Mouse (Mus musculus) lung, postnatal 0 days (tissue): Measurements from ENCODE around the gene Dnah12. TPM values are rescaled to one million over a fixed set of nuclear protein-coding genes. Genes with fewer than 3 reads are reported as not detected.
A peak's percentile ranks its signal among the peaks of the same experiment; 100 is the strongest.
"Not testable (repeated sequence)": the region's sequence is repeated elsewhere in the genome, so short reads cannot be mapped to it uniquely, and the experiment has no call there.

Experiments used
- ATAC-seq: fragments of 200-750 bp; cut with Nextera tagmentation; 2 replicates; pipeline ENCODE4 v1.8.0; 2017; ENCODE audit warnings: moderate library complexity
- DNase-seq: peaks from one replicate; pipeline ENCODE4 v3.0.0-alpha.2; 2016; ENCODE audit warnings: low spot score
- H3K27ac ChIP-seq: fragments of 300-500 bp; sonication (generic); 2 replicates; pipeline ENCODE4 v1.5.1; 2014; ENCODE audit warnings: antibody characterized with exemption, mild to moderate bottlenecking, low read length, mixed read lengths
- H3K27me3 ChIP-seq: fragments of 300-500 bp; sonication (generic); replicated peaks from 2 replicates; pipeline ENCODE4 v1.6.1; 2014; ENCODE audit warnings: low read length, mixed read lengths; ENCODE audit not compliant: insufficient read depth
- H3K36me3 ChIP-seq: fragments of 300-500 bp; sonication (generic); 2 replicates; pipeline ENCODE4 v1.6.1; 2014; ENCODE audit warnings: low read length, mixed read lengths; ENCODE audit not compliant: insufficient read depth
- H3K4me1 ChIP-seq: fragments of 300-500 bp; sonication (generic); 2 replicates; pipeline ENCODE4 v1.6.1; 2014; ENCODE audit warnings: antibody characterized with exemption, low read depth, low read length, mixed read lengths; ENCODE audit not compliant: insufficient read depth
- H3K4me2 ChIP-seq: fragments of 300-500 bp; sonication (generic); replicated peaks from 2 replicates; pipeline ENCODE4 v1.6.1; 2014; ENCODE audit warnings: low read depth, mild to moderate bottlenecking, low read length, moderate library complexity, mixed read lengths
- H3K4me3 ChIP-seq: fragments of 300-500 bp; sonication (generic); 2 replicates; pipeline ENCODE4 v1.5.1; 2014; ENCODE audit warnings: low read depth, low read length
- H3K9ac ChIP-seq: fragments of 300-500 bp; sonication (generic); replicated peaks from 2 replicates; pipeline ENCODE4 v1.6.1; 2014; ENCODE audit warnings: low read depth, mild to moderate bottlenecking
- H3K9me3 ChIP-seq: fragments of 300-500 bp; sonication (generic); 2 replicates; pipeline ENCODE4 v1.6.1; 2016; ENCODE audit warnings: low read length, mixed read lengths
- CTCF ChIP-seq: IDR thresholded peaks from 2 replicates; pipeline ENCODE4 v1.5.1; 2016; ENCODE audit warnings: antibody characterized with exemption, mild to moderate bottlenecking
- EP300 ChIP-seq: IDR thresholded peaks from 2 replicates; pipeline ENCODE4 v1.6.1; 2016; ENCODE audit warnings: antibody characterized with exemption, mild to moderate bottlenecking, control low read depth
- WGBS: fragments of 180-500 bp; shearing (Covaris S2); extraction: QIAGEN DNeasy Blood & Tissue Kit; methylation state at CpG from one replicate; pipeline ENCODE4 v1.1.7; 2014; 5-methylcytosine and 5-hydroxymethylcytosine counted together
- polyA plus RNA-seq: library from polyadenylated mRNA; unstranded; fragments of >200 nt; fragmentation: Nextera tagmentation; extraction: Ambion mirVana; gene quantifications from 2 replicates; pipeline ENCODE4 v1.2.1, GENCODE M21; 2015

Dnah12 gene
- polyA plus RNA-seq, 1 experiment from 2014 or later = 1.6 TPM

GRCm38 (mm10) chr14:26670964-26671363 lies 22.1 kb upstream of the Dnah12 start:
- DNase-seq = no peak
- no peak for ATAC-seq
- Histone ChIP-seq H3K27me3 (no peaks in the 10 kb centered on the region), H3K36me3 (no peaks in the 10 kb centered on the region; the same call in 1 of the 2 replicates), H3K27ac (no peak overlapping the region), H3K4me2 (no peak overlapping the region), H3K9ac (no peak overlapping the region), H3K9me3 (no peaks in the 10 kb centered on the region), H3K4me1 (no peaks in the 10 kb centered on the region; the same call in 1 of the 2 replicates), H3K4me3 (no peak overlapping the region)
- TF ChIP-seq CTCF (0 out of 2 replicates have a peak, but pooled peaks have one; percentile 7), EP300 (no peak)

- not testable (repeated sequence) for H3K4me3 ChIP-seq, H3K27ac ChIP-seq, ATAC-seq, H3K36me3 ChIP-seq, DNase-seq, H3K9me3 ChIP-seq, H3K9ac ChIP-seq, H3K4me2 ChIP-seq, H3K4me1 ChIP-seq, H3K27me3 ChIP-seq
- WGBS = 67% methylated on average over 17 of the region's 17 CpGs
Observed at GRCm38 (mm10) chr14:26671870-26672615, 21.0 kb upstream of the Dnah12 start.

GRCm38 (mm10) chr14:26674476-26675169 lies 18.5 kb upstream of the Dnah12 start:
- H3K27ac ChIP-seq, H3K4me1 ChIP-seq, H3K9me3 ChIP-seq, H3K36me3 ChIP-seq, H3K27me3 ChIP-seq, H3K4me3 ChIP-seq, H3K9ac ChIP-seq, ATAC-seq, H3K4me2 ChIP-seq: not testable (repeated sequence)
- 67% methylated on average over 2 of the region's 2 CpGs for WGBS
- peak; percentile 17 for DNase-seq

- H3K4me3 ChIP-seq = no peak overlapping the region
- H3K4me1 ChIP-seq = no peaks in the 10 kb centered on the region
- 20% methylated on average over 12 of the region's 12 CpGs for WGBS
- DNase-seq (peak; percentile 63), ATAC-seq (0 out of 2 replicates have a peak, but pooled peaks have one; percentile 25)
- H3K9ac ChIP-seq = no peak overlapping the region
- H3K4me2 ChIP-seq = no peak overlapping the region
- H3K27me3 ChIP-seq = no peaks in the 10 kb centered on the region
- no peaks in the 10 kb centered on the region for H3K36me3 ChIP-seq
- no peaks in the 10 kb centered on the region for H3K9me3 ChIP-seq
- H3K27ac ChIP-seq = no peak overlapping the region
- TF ChIP-seq CTCF (peak; percentile 59), EP300 (no peak)
Observed at GRCm38 (mm10) chr14:26675371-26675770, 17.7 kb upstream of the Dnah12 start.

GRCm38 (mm10) chr14:26675791-26676190 lies 17.3 kb upstream of the Dnah12 start:
- Histone ChIP-seq H3K27me3 (no peaks in the 10 kb centered on the region), H3K4me1 (no peaks in the 10 kb centered on the region), H3K4me2 (no peak overlapping the region), H3K9me3 (no peaks in the 10 kb centered on the region), H3K9ac (no peak overlapping the region), H3K27ac (no peak overlapping the region), H3K4me3 (no peak overlapping the region), H3K36me3 (no peaks in the 10 kb centered on the region)
- 70% methylated on average over 5 of the region's 5 CpGs for WGBS
- ATAC-seq (no peak), DNase-seq (peak; percentile 21)
- no peak for TF ChIP-seq CTCF
- no peak for TF ChIP-seq EP300

- H3K36me3 ChIP-seq = no peaks in the 10 kb centered on the region
- no peak for TF ChIP-seq CTCF
- TF ChIP-seq EP300 = no peak
- no peak overlapping the region for H3K4me3 ChIP-seq
- no peak overlapping the region for H3K27ac ChIP-seq
- no peak overlapping the region for H3K4me2 ChIP-seq
- no peaks in the 10 kb centered on the region for H3K27me3 ChIP-seq
- DNase-seq (no peak), ATAC-seq (no peak)
- no peaks in the 10 kb centered on the region for H3K9me3 ChIP-seq
- no peak overlapping the region for H3K9ac ChIP-seq
- WGBS = 48% methylated on average over 2 of the region's 2 CpGs
- no peaks in the 10 kb centered on the region for H3K4me1 ChIP-seq
Observed at GRCm38 (mm10) chr14:26690727-26691126, 2.3 kb upstream of the Dnah12 start.
